Mouse (Mus musculus): Measurements from ENCODE around the gene Fhl1. TPM values are rescaled to one million over a fixed set of nuclear protein-coding genes. Genes with fewer than 3 reads are reported as not detected.

Fhl1 gene
- polyA plus RNA-seq, 1 experiment: 23.4 TPM

DNA sequence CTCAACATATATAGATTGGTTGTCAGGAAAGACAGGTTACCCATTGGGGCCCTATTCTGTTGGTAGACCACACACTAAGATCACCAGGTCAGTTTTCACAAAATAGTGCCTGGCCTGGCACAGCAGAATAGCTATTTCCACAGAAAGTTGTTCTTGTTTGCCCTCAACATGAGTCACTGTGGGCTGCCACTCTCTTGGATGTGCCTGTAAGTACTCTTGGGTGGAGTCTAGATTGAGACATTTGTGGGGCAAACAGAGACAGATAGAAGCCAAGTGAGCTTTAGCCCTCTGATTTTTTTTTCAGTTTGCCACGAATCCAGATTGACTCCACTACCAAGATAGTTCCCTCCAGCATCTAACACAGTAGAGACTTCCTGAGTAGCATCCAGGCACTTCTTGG lies 40.2 kb downstream of the Fhl1 start:
- no peaks in the 10 kb centered on the region for H3K36me3 ChIP-seq (ENCODE audit: control insufficient read depth, insufficient read depth, low read length)
- TF ChIP-seq CTCF (IDR thresholded peaks at IDR 0.05; ENCODE audit: extremely low read depth, insufficient read depth, insufficient read length, insufficient replicate concordance) (no peak), POLR2A (IDR thresholded peaks at IDR 0.05; ENCODE audit: low read depth, low read length) (no peak)
- no peaks in the 10 kb centered on the region for H3K4me1 ChIP-seq (ENCODE audit: control insufficient read depth, insufficient read depth, insufficient read length)
- DNase-seq (ENCODE audit: low read depth in 1 of 2, low spot score in 2 of 2): no peak
- H3K27ac ChIP-seq (ENCODE audit: insufficient read depth, low read length): no peak overlapping the region
- H3K27me3 ChIP-seq (ENCODE audit: control insufficient read depth, insufficient read depth, low read length): no peaks in the 10 kb centered on the region
- 52% methylated on average over 1 of the region's 1 CpGs for WGBS
- H3K4me3 ChIP-seq (ENCODE audit: extremely low read depth, insufficient read depth, insufficient read length): no peak overlapping the region

DNA sequence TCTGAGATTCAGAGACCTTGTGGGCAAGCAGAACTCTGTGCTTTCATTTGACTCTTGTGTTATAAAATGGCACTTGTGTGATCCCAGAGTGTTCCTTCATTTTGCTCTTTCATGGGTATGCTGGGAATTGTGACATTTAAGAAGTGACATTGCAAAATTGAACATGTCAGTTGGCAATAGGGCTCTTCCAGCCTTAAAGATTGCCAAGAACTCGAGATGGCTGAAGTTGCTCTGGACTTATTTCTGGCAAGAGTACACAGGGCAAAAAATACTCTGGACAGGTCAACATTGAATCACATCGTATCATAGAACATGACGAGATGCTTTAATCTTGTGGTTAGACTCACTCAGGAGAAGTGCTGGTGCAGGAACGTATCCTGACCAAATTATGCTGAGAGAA lies 41.7 kb downstream of the Fhl1 start:
- Histone ChIP-seq H3K4me1 (ENCODE audit: control insufficient read depth, insufficient read depth, insufficient read length) (no peaks in the 10 kb centered on the region), H3K4me3 (ENCODE audit: extremely low read depth, insufficient read depth, insufficient read length) (no peak overlapping the region), H3K36me3 (ENCODE audit: control insufficient read depth, insufficient read depth, low read length) (no peaks in the 10 kb centered on the region), H3K27me3 (ENCODE audit: control insufficient read depth, insufficient read depth, low read length) (no peaks in the 10 kb centered on the region), H3K27ac (ENCODE audit: insufficient read depth, low read length) (no peak overlapping the region)
- TF ChIP-seq POLR2A (IDR thresholded peaks at IDR 0.05; ENCODE audit: low read depth, low read length) (no peak), CTCF (IDR thresholded peaks at IDR 0.05; ENCODE audit: extremely low read depth, insufficient read depth, insufficient read length, insufficient replicate concordance) (no peak)
- WGBS: 86% methylated on average over 4 of the region's 4 CpGs
- DNase-seq (ENCODE audit: low read depth in 1 of 2, low spot score in 2 of 2): no peak

DNA sequence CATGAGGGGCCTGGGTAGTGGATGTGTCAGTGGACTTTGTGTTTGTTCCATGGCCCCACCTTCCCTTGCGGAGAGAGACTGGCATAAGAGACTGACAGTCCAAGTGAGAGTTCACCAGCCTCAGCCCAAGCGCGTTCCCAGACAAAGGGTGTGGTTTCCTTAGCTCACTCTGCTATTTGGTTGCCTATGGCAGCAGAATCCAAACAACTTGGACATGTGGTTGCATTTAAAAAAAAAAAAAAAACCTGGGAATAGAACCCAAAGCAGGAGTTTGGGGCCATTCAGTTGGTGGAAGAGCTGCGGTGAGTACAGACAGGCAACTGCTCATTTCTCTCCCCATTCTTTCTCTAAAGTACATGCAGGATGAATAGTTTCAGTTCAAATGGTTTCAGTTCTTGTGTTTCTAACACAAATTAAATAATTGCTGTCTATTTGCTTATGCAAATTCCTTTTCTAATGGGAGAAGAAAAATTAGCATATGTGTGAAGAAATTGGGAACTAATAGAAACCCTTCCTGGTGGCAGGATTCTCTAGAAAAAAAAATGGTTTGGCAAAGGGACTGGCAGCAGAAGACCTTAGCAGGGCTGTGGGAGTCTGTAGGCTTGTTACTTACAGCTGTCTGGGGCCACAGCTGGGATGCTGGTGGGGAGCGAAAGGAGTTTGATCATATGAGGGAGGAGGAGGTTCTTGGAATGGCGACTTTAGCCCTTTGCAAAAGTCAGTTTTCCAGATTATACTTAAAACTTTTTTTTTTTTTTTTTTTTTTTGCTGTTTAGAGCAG lies 54.9 kb downstream of the Fhl1 start:
- WGBS: 70% methylated on average over 6 of the region's 6 CpGs
- no peak for TF ChIP-seq POLR2A (IDR thresholded peaks at IDR 0.05; ENCODE audit: low read depth, low read length)
- no peak for TF ChIP-seq CTCF (IDR thresholded peaks at IDR 0.05; ENCODE audit: extremely low read depth, insufficient read depth, insufficient read length, insufficient replicate concordance)
- DNase-seq (ENCODE audit: low read depth in 1 of 2, low spot score in 2 of 2): no peak
- no peak overlapping the region for H3K27ac ChIP-seq (ENCODE audit: insufficient read depth, low read length)
- H3K36me3 ChIP-seq (ENCODE audit: control insufficient read depth, insufficient read depth, low read length): no peaks in the 10 kb centered on the region
- H3K27me3 ChIP-seq (ENCODE audit: control insufficient read depth, insufficient read depth, low read length): no peaks in the 10 kb centered on the region
- H3K4me3 ChIP-seq (ENCODE audit: extremely low read depth, insufficient read depth, insufficient read length): no peak overlapping the region
- H3K4me1 ChIP-seq (ENCODE audit: control insufficient read depth, insufficient read depth, insufficient read length): no peaks in the 10 kb centered on the region

GRCm38 (mm10) chrX:56787486-56787885 lies 55.9 kb downstream of the Fhl1 start:
- no peak overlapping the region for H3K4me3 ChIP-seq (ENCODE audit: extremely low read depth, insufficient read depth, insufficient read length)

DNA sequence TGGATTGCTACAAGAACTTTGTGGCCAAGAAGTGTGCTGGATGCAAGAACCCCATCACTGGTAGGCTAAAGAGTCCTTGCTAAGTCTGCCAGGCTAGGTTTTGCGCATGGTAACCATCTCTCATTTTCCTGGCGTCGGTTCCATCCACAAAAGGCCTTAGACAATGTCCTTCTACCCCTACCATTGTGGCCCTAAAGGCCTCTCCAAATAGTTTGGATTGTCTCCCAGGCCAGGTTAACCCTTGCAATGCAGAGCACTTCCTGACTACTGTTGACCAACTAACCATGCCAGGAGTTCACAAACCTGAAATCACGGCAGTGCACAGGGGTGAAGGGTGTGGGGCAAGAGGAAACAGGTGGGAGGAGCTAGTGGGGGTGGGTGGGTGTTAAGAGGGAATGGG lies 59.0 kb downstream of the Fhl1 start:
- 88% methylated on average over 4 of the region's 4 CpGs for WGBS
- Histone ChIP-seq H3K4me3 (ENCODE audit: extremely low read depth, insufficient read depth, insufficient read length) (no peak overlapping the region), H3K4me1 (ENCODE audit: control insufficient read depth, insufficient read depth, insufficient read length) (no peaks in the 10 kb centered on the region), H3K27me3 (ENCODE audit: control insufficient read depth, insufficient read depth, low read length) (no peaks in the 10 kb centered on the region), H3K36me3 (ENCODE audit: control insufficient read depth, insufficient read depth, low read length) (no peaks in the 10 kb centered on the region), H3K27ac (ENCODE audit: insufficient read depth, low read length) (no peak overlapping the region)
- DNase-seq (ENCODE audit: low read depth in 1 of 2, low spot score in 2 of 2): no peak
- TF ChIP-seq CTCF (IDR thresholded peaks at IDR 0.05; ENCODE audit: extremely low read depth, insufficient read depth, insufficient read length, insufficient replicate concordance): no peak
- no peak for TF ChIP-seq POLR2A (IDR thresholded peaks at IDR 0.05; ENCODE audit: low read depth, low read length)

More at GRCm38 (mm10) chrX:56787486-56787885, 55.9 kb downstream of the Fhl1 start:
- WGBS: 78% methylated on average over 3 of the region's 3 CpGs
- Histone ChIP-seq H3K27me3 (ENCODE audit: control insufficient read depth, insufficient read depth, low read length) (no peaks in the 10 kb centered on the region), H3K36me3 (ENCODE audit: control insufficient read depth, insufficient read depth, low read length) (no peaks in the 10 kb centered on the region), H3K27ac (ENCODE audit: insufficient read depth, low read length) (no peak overlapping the region), H3K4me1 (ENCODE audit: control insufficient read depth, insufficient read depth, insufficient read length) (no peaks in the 10 kb centered on the region)
- no peak for DNase-seq (ENCODE audit: low read depth in 1 of 2, low spot score in 2 of 2)
- TF ChIP-seq CTCF (IDR thresholded peaks at IDR 0.05; ENCODE audit: extremely low read depth, insufficient read depth, insufficient read length, insufficient replicate concordance) (no peak), POLR2A (IDR thresholded peaks at IDR 0.05; ENCODE audit: low read depth, low read length) (no peak)

DNA sequence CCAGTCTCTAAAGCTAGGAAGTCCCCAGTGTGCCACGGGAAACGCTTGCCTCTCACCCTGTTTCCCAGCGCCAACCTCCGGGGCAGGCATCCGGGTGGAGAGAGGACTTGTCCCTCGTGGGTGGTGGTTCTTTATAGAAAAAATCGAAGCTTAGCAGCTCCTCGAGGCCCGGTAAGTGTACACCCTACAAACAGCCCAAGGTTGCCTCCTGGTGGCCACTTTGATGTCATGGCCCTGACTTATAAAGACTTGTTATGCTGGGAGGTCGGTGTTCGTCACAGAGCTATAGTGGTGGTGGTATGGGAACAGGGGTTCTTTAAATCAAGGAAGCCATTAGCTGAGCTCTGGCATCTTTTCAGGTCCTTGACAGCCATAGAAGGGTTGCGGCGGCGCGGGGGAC lies 59.7 kb downstream of the Fhl1 start:
- peak in 1 of 2 experiments; percentile 8 for DNase-seq (ENCODE audit: low read depth in 1 of 2, low spot score in 2 of 2)
- no peak overlapping the region for H3K27ac ChIP-seq (ENCODE audit: insufficient read depth, low read length)
- no peaks in the 10 kb centered on the region for H3K27me3 ChIP-seq (ENCODE audit: control insufficient read depth, insufficient read depth, low read length)
- no peak overlapping the region for H3K4me3 ChIP-seq (ENCODE audit: extremely low read depth, insufficient read depth, insufficient read length)
- WGBS: 53% methylated on average over 15 of the region's 15 CpGs
- TF ChIP-seq POLR2A (IDR thresholded peaks at IDR 0.05; ENCODE audit: low read depth, low read length) (no peak), CTCF (IDR thresholded peaks at IDR 0.05; ENCODE audit: extremely low read depth, insufficient read depth, insufficient read length, insufficient replicate concordance) (no peak)
- no peaks in the 10 kb centered on the region for H3K36me3 ChIP-seq (ENCODE audit: control insufficient read depth, insufficient read depth, low read length)
- no peaks in the 10 kb centered on the region for H3K4me1 ChIP-seq (ENCODE audit: control insufficient read depth, insufficient read depth, insufficient read length)

Measured in spleen, adult 2 months (tissue).